Mouse (Mus musculus) layer of hippocampus, adult 2 months (tissue): ENCODE measurements at regions not wholly inside any gene's neighbourhood (a gene's known extent, or its start where the extent isn't known, plus 50 kb on each side); places are given as distances from the start of the nearest gene placed in this dataset.
"Not testable (repeated sequence)": the region's sequence is repeated elsewhere in the genome, so short reads cannot be mapped to it uniquely, and the experiment has no call there.

Experiments used
- DNase-seq, 2 experiments: peaks; one replicate each; pipeline ENCODE4 v3.0.0; 2022; ENCODE audit warnings: low spot score in 2 of 2
- H3K27ac ChIP-seq: fragments of 200-600 bp; 2 replicates; pipeline ENCODE4 v1.8.1; 2022
- H3K4me3 ChIP-seq: fragments of 200-600 bp; 2 replicates; pipeline ENCODE4 v1.8.1; 2022; ENCODE audit warnings: mild to moderate bottlenecking
- CTCF ChIP-seq: fragments of 200-600 bp; conservative IDR thresholded peaks from 2 replicates; pipeline ENCODE4 v1.8.1; 2022; ENCODE audit warnings: antibody characterized with exemption, mild to moderate bottlenecking, moderate library complexity

GRCm38 (mm10) chr12:18054430-18054829, 363.8 kb downstream of the Hpcal1 start:
- peak; percentile 41 for TF ChIP-seq CTCF
- H3K4me3 ChIP-seq, DNase-seq, H3K27ac ChIP-seq: not testable (repeated sequence)
